Mouse (Mus musculus): ENCODE results near the gene Tgoln1. TPM values are rescaled to one million over a fixed set of nuclear protein-coding genes. Genes with fewer than 3 reads are reported as not detected.

Gene Tgoln1
- 13.1 and 14.9 TPM in 2 replicates for polyA plus RNA-seq (2015; fragmentation: Nextera tagmentation; extraction: Ambion mirVana)

DNA sequence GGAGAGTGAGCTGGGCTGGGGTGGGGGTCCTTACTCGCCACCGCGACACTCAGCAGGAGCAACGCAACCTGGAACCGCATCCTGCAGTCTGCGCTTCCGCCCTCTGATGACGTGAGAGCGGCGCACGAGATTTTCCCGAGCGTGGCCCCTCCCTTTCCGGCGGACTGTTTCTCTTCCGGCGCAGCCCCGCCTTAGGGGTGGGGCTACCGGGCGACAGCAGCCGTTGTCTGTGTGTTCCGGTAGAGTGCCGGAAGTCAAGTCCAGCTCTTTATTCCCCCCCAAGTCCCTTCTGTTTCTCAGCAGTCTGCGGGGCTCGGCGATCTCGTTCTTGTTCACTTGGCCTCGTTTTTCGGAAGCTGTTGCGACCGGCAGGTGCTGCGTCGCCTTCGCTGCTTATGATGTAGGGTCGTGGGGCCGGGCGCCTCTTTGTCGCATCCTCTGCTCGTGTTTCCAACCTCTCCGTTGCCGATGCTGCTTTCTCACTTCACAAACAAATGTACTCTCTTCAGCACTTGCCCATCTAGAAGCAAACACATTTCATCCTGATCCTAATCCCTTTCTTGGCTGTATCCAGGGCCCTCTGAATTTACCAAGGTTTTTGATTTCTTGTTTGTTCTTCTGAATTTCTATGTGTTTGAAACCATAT lies at the start of gene Tgoln1:
Tgoln1 (minus strand) TSS at position 358 of the 646 bp plus-strand sequence.
- ATAC-seq (ENCODE audit: insufficient read depth), result peak; percentile 92
- WGBS (ENCODE audit: insufficient replicate concordance), result under 1% methylated on average over 41 of the region's 41 CpGs

DNA sequence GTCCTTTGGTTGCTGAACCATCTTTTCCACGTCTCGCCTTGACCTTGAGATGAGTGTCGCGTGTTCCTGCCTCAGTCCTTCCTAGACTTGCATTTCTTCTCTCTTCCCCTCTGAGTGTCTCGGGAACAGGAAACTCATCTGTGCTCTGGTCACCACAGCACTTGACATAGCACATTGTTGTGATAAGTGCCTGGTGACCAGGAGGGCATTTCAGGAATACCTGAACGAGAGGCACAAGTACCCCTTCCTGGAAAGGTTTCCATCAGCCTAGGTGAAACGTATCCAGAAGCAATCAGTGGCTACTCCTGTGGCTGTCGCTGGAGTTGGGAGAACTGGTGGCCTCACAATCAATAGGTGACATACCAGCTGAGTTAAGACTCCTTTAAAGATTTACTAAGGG lies 47.5 kb upstream of the Tgoln1 start:
- 26% methylated on average over 8 of the region's 8 CpGs for WGBS (ENCODE audit: insufficient replicate concordance)
- no peak overlapping the region for H3K9ac ChIP-seq

More for the DNA sequence above, at the start of gene Tgoln1:
- H3K9me3 ChIP-seq (replicated peaks), result no peaks in the 10 kb centered on the region
- H3K27me3 ChIP-seq, result no peaks in the 10 kb centered on the region
- peak within 1 kb of the TSS; percentile 91 for H3K27ac ChIP-seq (replicated peaks)
- H3K4me2 ChIP-seq, result peak within 1 kb of the TSS; percentile 87
- H3K9ac ChIP-seq, result peak within 1 kb of the TSS; percentile 81
- H3K36me3 ChIP-seq (replicated peaks), result peaks cover 21% of the 10 kb centered on the region
- H3K4me1 ChIP-seq (replicated peaks), result peaks cover 46% of the 10 kb centered on the region
- peak within 1 kb of the TSS; percentile 89 for H3K4me3 ChIP-seq (replicated peaks)

DNA sequence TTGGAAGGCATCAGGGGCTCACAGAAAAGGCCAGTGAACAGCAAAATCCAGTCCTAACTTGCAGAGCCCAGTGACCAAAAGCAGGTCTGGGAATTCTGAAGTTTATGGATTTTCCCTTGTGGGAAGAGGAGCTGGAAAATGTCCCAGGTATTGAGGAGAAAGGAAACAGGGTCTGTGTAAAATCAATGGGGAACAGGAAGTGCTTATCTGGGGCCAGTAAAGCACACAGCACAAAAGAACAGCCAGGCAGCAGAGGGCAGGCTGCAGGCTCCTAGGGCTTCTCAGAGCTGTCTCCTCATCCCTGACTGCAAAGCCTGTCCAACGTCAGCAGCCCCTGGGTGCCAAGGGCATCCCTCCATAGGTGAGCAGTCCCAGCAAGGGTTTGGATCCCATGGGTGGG lies 46.2 kb upstream of the Tgoln1 start:
- WGBS (ENCODE audit: insufficient replicate concordance), result 0% methylated on average over 1 of the region's 1 CpGs
- H3K4me1 ChIP-seq (replicated peaks), result peaks cover 31% of the 10 kb centered on the region
- H3K36me3 ChIP-seq (replicated peaks), result no peaks in the 10 kb centered on the region
- H3K9me3 ChIP-seq (replicated peaks), result no peaks in the 10 kb centered on the region
- H3K4me3 ChIP-seq (replicated peaks), result no peak overlapping the region
- no peak; the same call in 1 of the 2 replicates for ATAC-seq (ENCODE audit: insufficient read depth)
- H3K27me3 ChIP-seq, result no peaks in the 10 kb centered on the region
- no peak overlapping the region for H3K4me2 ChIP-seq
- H3K27ac ChIP-seq (replicated peaks), result no peak overlapping the region
- H3K9ac ChIP-seq, result no peak overlapping the region

More for the DNA sequence above, 47.5 kb upstream of the Tgoln1 start:
- ATAC-seq (ENCODE audit: insufficient read depth), result no peak
- H3K4me1 ChIP-seq (replicated peaks), result peaks cover 30% of the 10 kb centered on the region
- no peak overlapping the region for H3K27ac ChIP-seq (replicated peaks)
- H3K4me3 ChIP-seq (replicated peaks), result no peak overlapping the region
- H3K27me3 ChIP-seq, result no peaks in the 10 kb centered on the region
- H3K4me2 ChIP-seq, result no peak overlapping the region
- no peaks in the 10 kb centered on the region for H3K36me3 ChIP-seq (replicated peaks)
- no peaks in the 10 kb centered on the region for H3K9me3 ChIP-seq (replicated peaks)

DNA sequence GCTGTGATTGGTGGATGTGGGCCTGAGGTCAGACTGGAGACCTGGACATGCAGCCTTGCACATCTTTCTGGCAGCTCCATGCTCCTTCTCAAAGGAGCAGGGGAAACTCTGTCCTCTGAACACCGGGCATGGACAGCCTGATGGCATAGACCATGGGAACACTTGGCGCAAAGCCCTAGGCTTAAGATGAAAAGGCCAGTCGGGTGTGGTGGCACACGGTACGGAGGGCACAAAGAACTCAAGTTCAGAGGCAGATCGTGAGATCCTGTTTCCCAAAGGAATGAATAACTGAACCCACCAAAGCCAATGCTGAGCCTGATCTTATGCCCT lies 43.6 kb upstream of the Tgoln1 start:
- Histone ChIP-seq H3K36me3 (replicated peaks) (no peaks in the 10 kb centered on the region), H3K9ac (no peak overlapping the region), H3K27ac (replicated peaks) (no peak overlapping the region), H3K4me2 (no peak overlapping the region), H3K4me3 (replicated peaks) (no peak overlapping the region), H3K4me1 (replicated peaks) (peaks cover 39% of the 10 kb centered on the region), H3K9me3 (replicated peaks) (no peaks in the 10 kb centered on the region), H3K27me3 (no peaks in the 10 kb centered on the region)
- no peak for ATAC-seq (ENCODE audit: insufficient read depth)
- 66% methylated on average over 6 of the region's 6 CpGs for WGBS (ENCODE audit: insufficient replicate concordance)

DNA sequence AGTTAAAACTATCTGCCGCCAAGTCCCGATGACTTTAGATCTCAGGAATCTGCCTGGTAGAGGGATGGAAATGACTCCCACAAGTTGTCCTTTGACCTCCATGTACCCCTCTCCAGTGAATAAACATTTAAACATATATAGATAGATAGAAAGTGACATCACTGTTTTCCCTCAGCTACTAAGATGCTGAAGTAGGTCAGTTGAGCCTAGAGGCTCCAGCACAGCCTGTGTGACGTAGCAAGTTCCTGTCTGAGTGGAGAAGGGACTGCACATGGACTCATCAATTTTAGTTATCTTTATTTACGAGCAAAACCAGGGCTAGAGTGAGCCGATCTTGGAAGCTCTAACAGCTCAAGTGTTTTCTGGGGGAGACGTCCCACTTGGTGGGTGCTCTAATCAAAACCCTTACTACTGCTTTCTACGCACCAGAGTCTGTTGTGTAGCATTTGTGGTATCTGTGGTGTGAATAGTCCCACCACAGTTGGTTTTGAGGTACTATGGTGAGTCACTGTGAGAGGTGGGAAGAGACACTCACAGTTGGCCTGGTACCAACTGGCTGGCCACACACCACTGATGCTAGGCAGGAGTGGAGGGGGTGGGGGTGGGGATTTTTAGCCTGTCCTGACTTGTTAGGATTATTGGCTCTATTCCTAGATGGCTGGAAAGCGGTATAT lies 43.1 kb upstream of the Tgoln1 start:
- Histone ChIP-seq H3K4me3 (replicated peaks) (no peak overlapping the region), H3K27me3 (no peaks in the 10 kb centered on the region), H3K27ac (replicated peaks) (no peak overlapping the region), H3K4me2 (no peak overlapping the region), H3K9ac (no peak overlapping the region), H3K36me3 (replicated peaks) (no peaks in the 10 kb centered on the region), H3K4me1 (replicated peaks) (peaks cover 39% of the 10 kb centered on the region), H3K9me3 (replicated peaks) (no peaks in the 10 kb centered on the region)
- 0 out of 2 replicates have a peak, but pooled peaks have one; percentile 34 for ATAC-seq (ENCODE audit: insufficient read depth)
- WGBS (ENCODE audit: insufficient replicate concordance), result 31% methylated on average over 8 of the region's 8 CpGs

DNA sequence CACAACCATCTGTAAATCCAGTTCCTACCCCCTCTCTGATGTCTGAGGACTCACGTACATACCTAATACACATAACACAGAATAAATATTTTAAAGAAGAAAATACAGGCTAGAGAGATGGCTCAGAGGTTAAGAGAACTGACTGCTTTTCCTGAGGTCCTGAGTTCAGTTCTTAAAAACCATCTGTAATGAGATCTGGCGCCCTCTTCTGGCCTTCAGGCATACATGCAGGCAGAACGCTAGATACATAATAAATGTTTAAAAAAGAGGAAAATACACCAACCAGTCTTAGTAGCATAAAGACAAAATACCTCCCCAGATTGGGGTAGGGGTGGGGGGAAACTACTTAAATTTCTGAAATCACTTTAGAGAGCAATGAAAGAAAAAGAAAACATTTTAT lies 41.2 kb upstream of the Tgoln1 start:
- no peaks in the 10 kb centered on the region for H3K36me3 ChIP-seq (replicated peaks)
- WGBS (ENCODE audit: insufficient replicate concordance), result 29% methylated on average over 3 of the region's 3 CpGs
- no peak for ATAC-seq (ENCODE audit: insufficient read depth)
- no peaks in the 10 kb centered on the region for H3K9me3 ChIP-seq (replicated peaks)
- H3K27ac ChIP-seq (replicated peaks), result no peak overlapping the region
- no peak overlapping the region for H3K4me2 ChIP-seq
- H3K27me3 ChIP-seq, result no peaks in the 10 kb centered on the region
- H3K4me1 ChIP-seq (replicated peaks), result peaks cover 28% of the 10 kb centered on the region
- no peak overlapping the region for H3K9ac ChIP-seq
- no peak overlapping the region for H3K4me3 ChIP-seq (replicated peaks)

DNA sequence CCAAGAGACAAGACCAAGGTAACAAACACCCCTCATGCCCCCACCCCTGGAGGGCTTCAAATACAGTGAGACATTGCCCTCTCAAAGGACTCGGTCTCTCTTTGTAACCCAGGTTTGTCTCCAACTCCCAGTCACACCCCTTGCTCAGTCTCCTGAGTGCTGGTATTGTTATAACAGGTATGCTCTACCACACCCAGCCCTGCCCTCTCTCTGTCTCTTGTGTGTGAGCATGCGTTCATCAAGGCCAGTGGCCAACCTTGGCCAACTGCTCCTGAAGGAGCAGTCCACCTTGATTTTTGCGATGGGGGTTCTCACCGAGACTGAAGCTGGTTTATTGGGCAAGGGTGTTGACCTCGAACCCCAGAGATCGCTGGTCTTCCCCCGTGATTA lies 39.2 kb upstream of the Tgoln1 start:
- H3K36me3 ChIP-seq (replicated peaks), result no peaks in the 10 kb centered on the region
- H3K4me1 ChIP-seq (replicated peaks), result peaks cover 24% of the 10 kb centered on the region
- H3K4me3 ChIP-seq (replicated peaks), result no peak overlapping the region
- H3K4me2 ChIP-seq, result no peak overlapping the region
- no peaks in the 10 kb centered on the region for H3K27me3 ChIP-seq
- 67% methylated on average over 7 of the region's 7 CpGs for WGBS (ENCODE audit: insufficient replicate concordance)
- no peak for ATAC-seq (ENCODE audit: insufficient read depth)
- no peak overlapping the region for H3K9ac ChIP-seq
- no peaks in the 10 kb centered on the region for H3K9me3 ChIP-seq (replicated peaks)
- H3K27ac ChIP-seq (replicated peaks), result no peak overlapping the region

DNA sequence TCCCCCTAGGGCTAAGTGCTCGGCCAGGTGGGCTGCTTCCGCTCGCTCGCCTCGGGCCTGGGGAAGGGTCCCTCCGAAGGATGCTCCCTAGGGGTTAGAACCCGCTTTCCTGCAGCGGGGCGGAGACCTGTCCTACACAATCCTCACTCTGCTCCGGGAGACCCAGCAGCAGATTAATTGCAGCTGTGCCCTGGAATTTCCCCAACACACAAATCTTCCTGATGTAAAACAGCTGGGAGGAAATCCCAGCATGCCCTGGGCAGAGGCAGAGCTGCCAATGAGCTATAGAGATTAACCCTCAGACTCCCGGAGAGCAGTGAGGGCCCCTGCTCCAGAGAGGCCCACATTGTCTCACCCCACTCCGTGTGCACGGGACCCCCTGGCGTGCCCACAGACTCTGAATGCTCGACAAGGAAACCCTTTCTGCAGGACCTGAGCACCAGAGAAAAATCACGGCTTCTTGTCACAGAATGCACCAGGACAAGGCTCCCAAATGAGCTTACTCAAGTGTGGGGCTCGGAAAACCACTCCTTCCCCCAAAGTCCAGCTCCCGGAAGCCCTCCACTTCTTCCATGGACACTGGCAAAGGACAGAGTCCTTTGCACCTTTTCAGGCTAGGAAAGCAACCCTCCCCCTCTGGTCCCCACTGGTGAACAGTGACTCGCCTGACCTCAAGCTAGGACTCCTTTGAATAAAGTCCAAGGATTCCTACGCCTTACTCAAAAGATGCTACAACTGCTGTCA lies 38.7 kb upstream of the Tgoln1 start:
- no peak overlapping the region for H3K4me3 ChIP-seq (replicated peaks)
- H3K27ac ChIP-seq (replicated peaks), result peak overlapping the region; percentile 22
- 28% methylated on average over 20 of the region's 20 CpGs for WGBS (ENCODE audit: insufficient replicate concordance)
- H3K4me2 ChIP-seq, result no peak overlapping the region
- H3K36me3 ChIP-seq (replicated peaks), result no peaks in the 10 kb centered on the region
- H3K4me1 ChIP-seq (replicated peaks), result peaks cover 21% of the 10 kb centered on the region
- no peak overlapping the region for H3K9ac ChIP-seq
- no peaks in the 10 kb centered on the region for H3K27me3 ChIP-seq
- no peaks in the 10 kb centered on the region for H3K9me3 ChIP-seq (replicated peaks)
- ATAC-seq (ENCODE audit: insufficient read depth), result peak; percentile 15; the same call in 1 of the 2 replicates

DNA sequence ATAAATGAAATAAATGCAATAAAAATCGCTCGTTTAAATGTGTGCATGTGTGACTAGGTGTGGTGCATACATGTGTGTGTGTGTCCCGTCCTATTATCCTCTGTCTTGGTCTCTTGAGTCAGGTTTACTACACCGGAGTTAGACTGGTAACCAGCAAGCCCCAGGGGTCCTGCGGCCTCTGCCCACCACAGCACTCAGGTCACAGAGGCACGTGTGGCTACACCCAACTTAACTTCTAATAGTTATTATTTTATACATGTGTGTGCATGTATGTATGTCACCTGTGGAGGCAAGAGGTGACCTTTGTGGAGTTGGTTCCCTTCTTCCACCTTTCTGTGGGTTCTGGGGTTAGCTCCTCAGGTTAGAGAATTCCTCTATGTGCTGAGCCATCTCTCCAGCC lies 37.6 kb upstream of the Tgoln1 start:
- Histone ChIP-seq H3K27ac (replicated peaks) (no peak overlapping the region), H3K36me3 (replicated peaks) (no peaks in the 10 kb centered on the region), H3K4me1 (replicated peaks) (peaks cover 13% of the 10 kb centered on the region; the same call in 1 of the 2 replicates), H3K4me2 (no peak overlapping the region), H3K27me3 (no peaks in the 10 kb centered on the region), H3K9ac (no peak overlapping the region), H3K4me3 (replicated peaks) (no peak overlapping the region), H3K9me3 (replicated peaks) (no peaks in the 10 kb centered on the region)
- WGBS (ENCODE audit: insufficient replicate concordance), result 69% methylated on average over 6 of the region's 6 CpGs
- no peak for ATAC-seq (ENCODE audit: insufficient read depth)

DNA sequence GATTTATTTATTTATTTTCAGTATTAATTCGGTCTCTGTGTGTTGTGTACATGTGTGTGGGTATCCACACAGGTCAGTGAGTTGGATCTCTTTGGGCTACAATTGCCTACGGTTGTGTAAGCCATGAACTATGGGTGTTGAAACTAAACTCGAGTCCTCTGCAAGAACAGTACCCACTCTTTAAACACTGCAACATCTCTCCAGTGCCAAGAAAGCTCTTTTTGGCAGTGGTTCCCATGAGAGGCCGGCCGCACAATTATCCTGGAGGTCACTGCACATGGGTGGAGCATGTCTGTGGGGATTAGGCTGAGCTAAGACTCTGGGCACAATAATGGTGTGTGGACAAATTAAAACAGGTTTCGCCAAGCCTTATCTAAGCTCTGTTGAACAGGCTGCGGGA lies 36.6 kb upstream of the Tgoln1 start:
- H3K27ac ChIP-seq (replicated peaks), result no peak overlapping the region
- 64% methylated on average over 7 of the region's 7 CpGs for WGBS (ENCODE audit: insufficient replicate concordance)

DNA sequence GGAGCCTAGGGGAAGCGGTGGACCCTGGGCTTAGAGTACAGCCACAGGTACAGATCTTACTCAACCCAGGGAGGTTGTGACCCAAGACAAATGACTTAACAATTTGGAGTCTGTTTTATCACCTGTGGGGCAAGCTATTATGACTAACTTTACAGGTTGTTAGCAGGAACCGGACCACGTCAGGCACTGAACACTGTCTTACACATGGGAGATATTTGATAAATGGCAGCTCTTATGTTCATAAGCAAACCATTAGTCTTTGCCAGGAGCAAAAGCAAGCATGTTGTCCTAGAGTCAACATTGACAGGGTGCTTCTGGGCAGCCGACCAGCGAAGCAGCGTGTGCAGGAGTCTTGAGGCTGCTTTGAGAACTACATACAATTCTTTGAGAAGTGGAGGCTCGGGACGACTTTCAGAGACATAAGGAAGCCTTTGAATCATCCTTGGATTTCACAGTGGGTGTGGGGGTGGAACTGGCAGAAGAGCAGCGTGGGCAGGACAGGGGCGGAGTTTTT lies 33.6 kb upstream of the Tgoln1 start:
- H3K9me3 ChIP-seq (replicated peaks), result no peaks in the 10 kb centered on the region
- H3K4me3 ChIP-seq (replicated peaks), result no peak overlapping the region
- 0 out of 2 replicates have a peak, but pooled peaks cover 4% of the 10 kb centered on the region for H3K4me1 ChIP-seq (replicated peaks)
- no peaks in the 10 kb centered on the region for H3K27me3 ChIP-seq
- ATAC-seq (ENCODE audit: insufficient read depth), result no peak
- H3K4me2 ChIP-seq, result no peak overlapping the region
- 66% methylated on average over 10 of the region's 10 CpGs for WGBS (ENCODE audit: insufficient replicate concordance)
- no peak overlapping the region for H3K9ac ChIP-seq
- H3K36me3 ChIP-seq (replicated peaks), result no peaks in the 10 kb centered on the region
- H3K27ac ChIP-seq (replicated peaks), result no peak overlapping the region

More for the DNA sequence above, 36.6 kb upstream of the Tgoln1 start:
- no peak for ATAC-seq (ENCODE audit: insufficient read depth)
- Histone ChIP-seq H3K4me3 (replicated peaks) (no peak overlapping the region), H3K9me3 (replicated peaks) (no peaks in the 10 kb centered on the region), H3K27me3 (no peaks in the 10 kb centered on the region), H3K36me3 (replicated peaks) (no peaks in the 10 kb centered on the region), H3K4me1 (replicated peaks) (peaks cover 12% of the 10 kb centered on the region; the same call in 1 of the 2 replicates), H3K9ac (no peak overlapping the region), H3K4me2 (no peak overlapping the region)
